Mouse (Mus musculus) testis, adult 2 months (tissue): ENCODE measurements around the gene Map3k12.

ENCODE experiments used
- CTCF ChIP-seq: fragments of 200-500 bp; IDR thresholded peaks from 2 replicates; pipeline ENCODE4 v1.5.1; 2012; ENCODE audit warnings: low read depth, mild to moderate bottlenecking, inconsistent platforms, low read length, moderate library complexity; ENCODE audit not compliant: control insufficient read depth, insufficient read depth, insufficient replicate concordance
- POLR2A ChIP-seq: fragments of 200-500 bp; IDR thresholded peaks from 2 replicates; pipeline ENCODE4 v1.6.1; 2012; ENCODE audit warnings: low read depth, mild to moderate bottlenecking, inconsistent platforms, low read length, moderate library complexity; ENCODE audit not compliant: control insufficient read depth

- TF ChIP-seq POLR2A (no peak), CTCF (no peak)
Measured at GRCm38 (mm10) chr15:102515261-102515660, 1.6 kb downstream of the Map3k12 start.
